Mouse (Mus musculus): ENCODE data around the gene BC030867. TPM values are rescaled to one million over a fixed set of nuclear protein-coding genes. Genes with fewer than 3 reads are reported as not detected.

The BC030867 gene
- total and polyA plus RNA-seq, 3 experiments = 20.0 to 51.7 (median 36.2) TPM

DNA sequence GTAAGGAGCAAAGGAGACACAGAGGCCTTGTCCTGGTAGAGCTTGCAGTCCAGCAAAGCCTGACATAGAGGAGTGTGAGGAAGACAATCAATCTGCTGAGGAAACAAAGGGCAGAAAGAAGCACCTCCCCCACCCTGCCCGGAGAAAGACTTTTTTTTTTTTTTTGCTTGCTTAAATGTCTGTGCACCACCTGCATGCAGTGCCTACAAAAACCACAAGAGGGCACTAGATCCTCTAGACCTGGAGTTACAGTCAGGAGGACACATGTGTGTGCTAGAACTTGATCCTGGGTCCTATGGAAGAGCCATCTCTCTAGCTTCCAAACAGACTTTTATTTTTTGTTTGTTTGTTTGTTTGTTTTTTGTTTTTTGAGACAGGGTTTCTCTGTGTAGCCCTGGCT, 51.2 kb downstream of the BC030867 start (continued):
- TF ChIP-seq ZMIZ1 (IDR thresholded peaks at IDR 0.05; ENCODE audit: low read depth, low read length) (no peak), CHD2 (IDR thresholded peaks at IDR 0.05; ENCODE audit: low read length) (no peak), E2F4 (IDR thresholded peaks at IDR 0.05; ENCODE audit: borderline replicate concordance, low read depth, low read length) (no peak), EP300 (IDR thresholded peaks at IDR 0.05; ENCODE audit: low read depth in 1 of 2, low read length in 2 of 2) (peak in 1 of 2 experiments; percentile 34; a peak in 1 of 4 replicates), KAT2A (conservative IDR thresholded peaks at IDR 0.05; ENCODE audit: low read depth, low read length) (no peak), USF1 (IDR thresholded peaks at IDR 0.05; ENCODE audit: low read depth, low read length) (peak; percentile 40; the same call in 1 of the 2 replicates), ZNF384 (IDR thresholded peaks at IDR 0.05; ENCODE audit: low read depth, low read length) (peak; percentile 99), MYB (IDR thresholded peaks at IDR 0.05; ENCODE audit: low read depth, low read length) (no peak), USF2 (IDR thresholded peaks at IDR 0.05; ENCODE audit: borderline replicate concordance in 1 of 2, insufficient read depth in 1 of 2, low read depth in 1 of 2, low read length in 2 of 2) (no peak), SMC3 (IDR thresholded peaks at IDR 0.05; ENCODE audit: low read depth, low read length) (peak; percentile 87), JUND (IDR thresholded peaks at IDR 0.05; ENCODE audit: low read depth, low read length) (0 out of 2 replicates have a peak, but pooled peaks have one; percentile 26), RCOR1 (IDR thresholded peaks at IDR 0.05; ENCODE audit: low read depth, low read length) (no peak), HCFC1 (IDR thresholded peaks at IDR 0.05; ENCODE audit: low read depth, low read length) (peak; percentile 72), ZKSCAN1 (IDR thresholded peaks at IDR 0.05; ENCODE audit: low read depth, low read length) (peak; percentile 79; the same call in 1 of the 2 replicates), SIN3A (IDR thresholded peaks at IDR 0.05; ENCODE audit: low read length) (peak; percentile 84), CTCF (IDR thresholded peaks at IDR 0.05 in 2 of 3, conservative IDR thresholded peaks at IDR 0.05 in 1 of 3; ENCODE audit: control insufficient read depth in 1 of 3, insufficient read depth in 1 of 3, low read depth in 2 of 3, low read length in 3 of 3, poor library complexity in 1 of 3, severe bottlenecking in 1 of 3) (peak; percentile 70 to 93 (median 93)), ELF1 (IDR thresholded peaks at IDR 0.05; ENCODE audit: low read depth, low read length) (0 out of 2 replicates have a peak, but pooled peaks have one; percentile 23), MAFK (IDR thresholded peaks at IDR 0.05; ENCODE audit: borderline replicate concordance, low read depth, low read length) (no peak), MYC (IDR thresholded peaks at IDR 0.05; ENCODE audit: low read depth, low read length) (peak; percentile 92)

DNA sequence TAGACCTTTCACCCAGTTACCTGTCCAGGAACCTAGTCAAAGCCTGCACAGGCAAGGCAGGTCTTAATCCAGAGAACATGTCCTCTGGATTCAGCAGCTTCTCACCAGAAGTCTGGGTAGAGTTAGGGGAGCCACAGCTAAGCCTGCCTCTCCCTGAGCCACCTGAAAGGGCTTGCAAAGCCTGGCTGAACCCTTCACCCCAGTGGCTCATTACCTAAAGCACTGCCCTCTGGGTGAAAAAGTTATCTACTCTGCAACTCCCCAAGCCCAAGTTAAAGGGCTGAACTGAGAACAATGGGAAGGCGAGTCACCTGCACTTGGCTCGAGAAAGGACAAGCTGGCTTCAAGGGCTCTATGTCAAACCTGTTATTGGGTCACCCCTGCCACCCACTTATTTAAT, 55.5 kb downstream of the BC030867 start:
- Histone ChIP-seq H3K4me1 (ENCODE audit: control insufficient read depth in 1 of 2, insufficient read depth in 2 of 2, low read length in 2 of 2) (peaks cover 2 to 4% of the 10 kb centered on the region in 2 experiments; a peak in 2 of 4 replicates), H3K9me3 (replicated peaks; ENCODE audit: insufficient read depth, low read length) (no peaks in the 10 kb centered on the region), H3K27ac (ENCODE audit: control insufficient read depth, low read depth, low read length) (no peak overlapping the region), H3K4me3 (ENCODE audit: control insufficient read depth in 1 of 2, insufficient read depth in 1 of 2, low read depth in 2 of 2, low read length in 2 of 2) (no peak overlapping the region), H3K36me3 (ENCODE audit: control insufficient read depth in 1 of 2, insufficient read depth in 2 of 2, low read length in 2 of 2) (peaks cover 0 to 6% of the 10 kb centered on the region in 2 experiments; a peak in 3 of 4 replicates), H3K27me3 (ENCODE audit: control insufficient read depth in 1 of 2, insufficient read depth in 2 of 2, low read length in 2 of 2) (no peaks in the 10 kb centered on the region), H3K9ac (ENCODE audit: control insufficient read depth, low read depth, low read length, poor library complexity, severe bottlenecking) (no peak overlapping the region), H3K79me2 (ENCODE audit: control insufficient read depth, insufficient read depth, low read length, poor library complexity) (no peaks in the 10 kb centered on the region)
- TF ChIP-seq GATA1 (IDR thresholded peaks at IDR 0.05; ENCODE audit: low read depth, low read length) = no peak
- TF ChIP-seq CTCF (IDR thresholded peaks at IDR 0.05 in 2 of 3, conservative IDR thresholded peaks at IDR 0.05 in 1 of 3; ENCODE audit: control insufficient read depth in 1 of 3, insufficient read depth in 1 of 3, low read depth in 2 of 3, low read length in 3 of 3, poor library complexity in 1 of 3, severe bottlenecking in 1 of 3) = no peak
- no peak for TF ChIP-seq MAZ (IDR thresholded peaks at IDR 0.05; ENCODE audit: low read depth, low read length)
- no peak for TF ChIP-seq USF1 (IDR thresholded peaks at IDR 0.05; ENCODE audit: low read depth, low read length)
- no peak for TF ChIP-seq MXI1 (IDR thresholded peaks at IDR 0.05; ENCODE audit: low read depth, low read length)
- TF ChIP-seq BHLHE40 (IDR thresholded peaks at IDR 0.05; ENCODE audit: borderline replicate concordance, low read depth, low read length) = no peak
- no peak for TF ChIP-seq ZKSCAN1 (IDR thresholded peaks at IDR 0.05; ENCODE audit: low read depth, low read length)
- no peak for TF ChIP-seq RAD21 (IDR thresholded peaks at IDR 0.05; ENCODE audit: low read depth, low read length)
- no peak for TF ChIP-seq MAX (IDR thresholded peaks at IDR 0.05; ENCODE audit: low read length)
- no peak for TF ChIP-seq EP300 (IDR thresholded peaks at IDR 0.05; ENCODE audit: low read depth in 1 of 2, low read length in 2 of 2)
- no peak for TF ChIP-seq MYC (IDR thresholded peaks at IDR 0.05; ENCODE audit: low read depth, low read length)
- TF ChIP-seq E2F4 (IDR thresholded peaks at IDR 0.05; ENCODE audit: borderline replicate concordance, low read depth, low read length) = no peak
- TF ChIP-seq CHD1 (IDR thresholded peaks at IDR 0.05; ENCODE audit: low read depth, low read length) = no peak
- no peak for TF ChIP-seq POLR2A (IDR thresholded peaks at IDR 0.05; ENCODE audit: control insufficient read depth in 1 of 2, insufficient read depth in 1 of 2, low read depth in 1 of 2, low read length in 2 of 2, poor library complexity in 1 of 2)
- no peak for DNase-seq (ENCODE audit: low read depth, low spot score)
